Mouse (Mus musculus): ENCODE data around the gene Gna15. TPM values are rescaled to one million over a fixed set of nuclear protein-coding genes. Genes with fewer than 3 reads are reported as not detected.

The Gna15 gene
- polyA plus RNA-seq, 1 experiment from 2014 or later = 1.2 TPM

DNA sequence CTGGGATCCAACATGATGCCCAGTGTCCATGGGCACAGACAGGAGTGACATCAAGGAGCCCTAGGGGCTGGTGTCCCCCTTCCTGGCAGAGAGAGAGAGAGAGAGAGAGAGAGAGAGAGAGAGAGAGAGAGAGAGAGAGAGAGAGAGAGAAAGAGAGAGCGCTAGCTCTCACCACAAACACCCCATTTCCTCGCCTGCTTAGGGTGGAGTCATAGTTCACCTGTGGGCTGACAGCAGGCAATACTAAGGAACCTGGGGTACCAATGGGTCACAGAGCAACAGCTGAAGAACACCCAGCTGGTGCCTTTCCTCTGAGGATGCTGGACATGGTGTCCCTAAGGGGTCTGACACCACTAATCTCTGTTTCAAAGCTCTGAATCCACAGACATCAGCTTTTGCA lies 13.4 kb upstream of the Gna15 start:
- Histone ChIP-seq H3K9me3 (no peaks in the 10 kb centered on the region), H3K4me2 (no peak overlapping the region), H3K4me3 (no peak overlapping the region), H3K9ac (no peak overlapping the region), H3K27ac (replicated peaks) (no peak overlapping the region), H3K36me3 (no peaks in the 10 kb centered on the region), H3K4me1 (replicated peaks) (peaks cover 17% of the 10 kb centered on the region), H3K27me3 (no peaks in the 10 kb centered on the region)
- 95% methylated on average over 2 of the region's 2 CpGs for WGBS
- no peak for ATAC-seq (ENCODE audit: low FRiP score, low read depth)

DNA sequence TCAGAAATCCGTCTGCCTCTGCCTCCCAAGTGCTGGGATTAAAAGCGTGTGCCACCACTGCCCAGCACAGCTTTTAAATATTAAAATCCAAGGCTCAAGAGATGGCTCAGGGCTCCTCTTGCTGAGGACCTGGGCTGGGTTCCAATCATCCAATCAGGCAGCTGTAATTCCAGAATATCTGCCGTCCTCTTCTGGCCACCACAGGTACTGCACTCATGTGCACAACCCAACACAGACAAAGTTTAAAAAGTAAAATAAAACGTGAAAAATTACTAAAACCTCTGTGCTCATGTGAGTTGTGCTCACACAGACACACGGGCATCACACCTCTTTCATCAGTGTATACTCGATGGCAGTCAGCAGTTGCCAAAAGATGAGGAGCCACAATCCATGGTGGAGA lies 12.7 kb upstream of the Gna15 start:
- no peak overlapping the region for H3K9ac ChIP-seq
- H3K9me3 ChIP-seq = no peaks in the 10 kb centered on the region
- H3K27ac ChIP-seq (replicated peaks) = no peak overlapping the region
- H3K27me3 ChIP-seq = no peaks in the 10 kb centered on the region
- 84% methylated on average over 6 of the region's 6 CpGs for WGBS
- H3K4me1 ChIP-seq (replicated peaks) = peaks cover 10% of the 10 kb centered on the region
- H3K4me3 ChIP-seq = no peak overlapping the region
- H3K4me2 ChIP-seq = no peak overlapping the region
- no peak for ATAC-seq (ENCODE audit: low FRiP score, low read depth)
- no peaks in the 10 kb centered on the region for H3K36me3 ChIP-seq

DNA sequence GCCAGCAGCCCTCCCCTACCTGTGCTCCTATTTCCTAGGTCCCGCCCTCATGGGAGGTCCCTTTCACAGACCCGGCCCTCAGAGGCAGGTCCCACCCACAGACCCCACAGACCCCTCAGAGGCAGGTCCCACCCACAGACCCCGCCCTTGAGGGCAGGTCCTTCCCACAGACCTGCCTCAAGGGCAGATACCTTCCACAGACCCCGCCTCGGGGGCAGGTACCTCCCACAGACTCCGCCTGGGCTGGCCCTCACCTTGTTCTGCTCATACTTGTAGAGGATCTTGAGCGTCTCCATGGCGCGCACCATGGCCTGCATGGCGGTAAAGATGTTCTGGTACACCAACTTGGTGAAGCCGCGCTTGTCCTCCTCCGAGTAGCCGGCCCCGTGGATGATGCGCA lies 10.8 kb upstream of the Gna15 start:
- Histone ChIP-seq H3K4me3 (no peak overlapping the region), H3K27me3 (no peaks in the 10 kb centered on the region), H3K27ac (replicated peaks) (no peak overlapping the region), H3K9me3 (no peaks in the 10 kb centered on the region), H3K36me3 (peaks cover 13% of the 10 kb centered on the region), H3K4me1 (replicated peaks) (no peaks in the 10 kb centered on the region), H3K4me2 (no peak overlapping the region), H3K9ac (no peak overlapping the region)
- 67% methylated on average over 15 of the region's 16 CpGs for WGBS
- no peak for ATAC-seq (ENCODE audit: low FRiP score, low read depth)

DNA sequence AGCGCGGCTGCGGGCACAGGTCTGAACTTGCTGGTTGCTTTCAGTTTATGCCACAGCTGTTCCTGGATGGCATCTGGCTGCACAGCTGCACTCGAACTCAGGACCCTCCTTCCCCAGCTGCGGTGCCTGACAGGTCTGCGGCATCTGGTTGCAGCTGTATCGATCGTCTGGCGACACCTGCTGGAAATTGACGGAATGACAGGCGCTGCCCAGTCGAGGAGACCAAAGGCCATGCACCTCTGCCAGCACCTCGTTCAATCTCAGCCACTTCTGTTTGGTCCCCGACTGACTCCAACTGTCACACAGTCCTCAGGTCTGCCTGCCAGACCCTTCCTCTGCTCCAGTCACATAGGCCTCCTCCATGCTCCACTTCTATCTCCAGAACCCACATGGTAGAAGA lies 2.8 kb upstream of the Gna15 start:
- Histone ChIP-seq H3K36me3 (peaks cover 23% of the 10 kb centered on the region), H3K9me3 (no peaks in the 10 kb centered on the region), H3K4me2 (no peak overlapping the region), H3K4me1 (replicated peaks) (no peaks in the 10 kb centered on the region), H3K4me3 (no peak overlapping the region), H3K9ac (no peak overlapping the region), H3K27me3 (peaks cover 8% of the 10 kb centered on the region; the same call in 1 of the 2 replicates), H3K27ac (replicated peaks) (no peak overlapping the region)
- 14% methylated on average over 14 of the region's 14 CpGs for WGBS
- no peak for ATAC-seq (ENCODE audit: low FRiP score, low read depth)

DNA sequence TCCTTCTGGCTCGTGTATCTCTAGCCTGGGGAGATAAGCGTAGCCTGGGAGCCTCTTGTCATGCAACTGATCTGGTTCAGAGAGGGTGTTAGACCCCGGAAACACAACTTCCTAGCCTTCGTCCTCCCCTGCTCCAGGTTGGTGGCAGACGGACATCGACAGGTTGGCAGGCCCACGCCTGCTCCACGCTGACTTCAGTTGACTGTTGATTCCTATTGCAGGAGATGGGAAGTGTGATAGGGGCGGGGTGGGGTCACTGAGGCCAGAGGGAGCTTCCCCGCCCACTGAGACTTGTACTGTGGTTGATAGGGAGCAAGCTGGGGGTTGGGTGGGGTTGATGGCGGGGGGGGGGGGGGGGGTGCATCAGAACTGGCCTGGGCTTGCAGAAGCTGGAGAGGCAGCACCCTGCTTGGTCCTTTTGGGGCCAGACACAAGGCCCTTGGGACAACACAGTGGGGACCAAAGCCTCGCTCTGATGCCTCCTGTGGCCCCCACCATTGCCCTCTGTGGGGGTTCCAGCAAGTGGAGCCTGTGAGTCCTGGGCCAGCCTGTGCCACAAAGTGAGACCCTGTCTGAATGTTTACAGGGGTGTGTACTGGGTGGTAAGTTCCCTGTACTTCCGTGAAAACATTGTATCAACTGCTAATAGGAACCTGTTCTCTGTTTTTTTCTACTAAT lies 1.1 kb upstream of the Gna15 start:
- 69% methylated on average over 12 of the region's 13 CpGs for WGBS
- H3K36me3 ChIP-seq = peaks cover 14% of the 10 kb centered on the region
- peaks cover 8% of the 10 kb centered on the region; the same call in 1 of the 2 replicates for H3K27me3 ChIP-seq
- no peak overlapping the region for H3K27ac ChIP-seq (replicated peaks)
- H3K9me3 ChIP-seq = no peaks in the 10 kb centered on the region
- no peak overlapping the region for H3K4me2 ChIP-seq
- no peaks in the 10 kb centered on the region for H3K4me1 ChIP-seq (replicated peaks)
- no peak overlapping the region for H3K4me3 ChIP-seq
- H3K9ac ChIP-seq = no peak overlapping the region
- no peak for ATAC-seq (ENCODE audit: low FRiP score, low read depth)

DNA sequence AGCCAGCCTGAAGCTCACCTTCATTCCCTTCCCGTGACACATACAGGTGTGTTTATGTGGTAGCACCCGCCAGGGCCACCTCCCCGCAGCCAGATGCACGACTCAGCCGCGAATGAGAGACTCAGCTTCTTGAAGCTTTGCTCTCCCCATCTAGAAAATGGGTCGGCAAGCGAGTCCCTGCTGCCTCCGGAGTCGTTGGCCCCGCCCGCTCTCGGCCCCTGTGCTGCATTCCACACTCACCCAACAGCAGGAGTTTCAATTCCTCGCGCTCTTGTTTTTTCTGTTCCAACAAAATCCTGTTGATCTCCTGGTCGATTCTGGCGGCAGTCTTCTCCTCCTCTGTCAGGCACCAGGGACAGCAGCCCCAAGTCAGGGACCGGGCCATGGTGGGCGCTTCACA lies 455 bp downstream of the Gna15 start:
- 22% methylated on average over 19 of the region's 19 CpGs for WGBS
- Histone ChIP-seq H3K27me3 (peaks cover 8% of the 10 kb centered on the region; the same call in 1 of the 2 replicates), H3K4me2 (no peak overlapping the region), H3K4me1 (replicated peaks) (no peaks in the 10 kb centered on the region), H3K9me3 (no peaks in the 10 kb centered on the region), H3K9ac (no peak overlapping the region), H3K27ac (replicated peaks) (no peak overlapping the region), H3K36me3 (peaks cover under 1% of the 10 kb centered on the region), H3K4me3 (no peak overlapping the region)
- ATAC-seq (ENCODE audit: low FRiP score, low read depth) = no peak

DNA sequence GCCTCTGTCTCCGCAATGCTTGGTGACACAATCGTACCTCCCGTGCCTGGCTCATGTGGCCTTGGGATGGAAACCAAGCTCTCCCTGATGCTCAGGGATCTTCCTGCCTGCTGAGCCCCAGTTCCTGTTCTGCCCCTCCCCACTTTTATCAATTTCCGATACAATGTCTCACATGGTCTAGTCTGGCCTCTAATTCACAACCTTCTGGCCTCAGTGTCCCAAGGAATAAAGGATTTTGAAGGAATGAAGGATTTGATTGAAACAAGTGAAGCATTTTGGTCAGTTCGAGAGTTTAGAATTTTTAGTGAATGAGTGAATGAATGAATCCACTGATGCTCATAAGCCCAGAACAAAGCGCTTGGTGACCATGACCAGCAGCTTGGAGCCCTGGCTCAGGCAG lies 883 bp downstream of the Gna15 start:
- Histone ChIP-seq H3K9me3 (no peaks in the 10 kb centered on the region), H3K4me1 (replicated peaks) (no peaks in the 10 kb centered on the region), H3K27me3 (peaks cover 8% of the 10 kb centered on the region; the same call in 1 of the 2 replicates), H3K4me3 (no peak overlapping the region), H3K27ac (replicated peaks) (no peak overlapping the region), H3K9ac (no peak overlapping the region), H3K36me3 (no peaks in the 10 kb centered on the region), H3K4me2 (no peak overlapping the region)
- no peak for ATAC-seq (ENCODE audit: low FRiP score, low read depth)
- 76% methylated on average over 6 of the region's 6 CpGs for WGBS

DNA sequence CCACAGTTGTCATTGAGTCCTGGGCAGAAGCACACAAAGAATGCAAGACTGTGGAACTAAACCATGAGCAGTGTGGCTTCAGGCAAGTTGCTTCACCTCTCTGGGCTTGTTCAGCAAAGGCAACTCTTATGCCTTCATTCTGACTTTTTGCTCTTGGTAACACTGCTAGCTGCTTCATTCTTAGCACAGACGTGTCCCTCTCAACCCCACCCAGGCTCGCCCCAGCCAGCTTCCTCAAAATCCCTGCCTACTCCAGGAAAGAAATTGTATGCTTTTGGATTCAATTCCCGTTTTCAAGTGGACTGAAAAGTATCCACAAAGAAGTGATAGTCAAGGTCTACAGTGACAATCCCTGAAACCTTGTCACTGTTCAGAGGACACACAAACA lies 4.1 kb downstream of the Gna15 start:
- no peaks in the 10 kb centered on the region for H3K4me1 ChIP-seq (replicated peaks)
- H3K9ac ChIP-seq = no peak overlapping the region
- 73% methylated on average over 3 of the region's 3 CpGs for WGBS
- no peaks in the 10 kb centered on the region for H3K36me3 ChIP-seq
- peaks cover 8% of the 10 kb centered on the region; the same call in 1 of the 2 replicates for H3K27me3 ChIP-seq
- H3K4me2 ChIP-seq = no peak overlapping the region
- H3K4me3 ChIP-seq = no peak overlapping the region
- no peaks in the 10 kb centered on the region for H3K9me3 ChIP-seq
- ATAC-seq (ENCODE audit: low FRiP score, low read depth) = no peak
- no peak overlapping the region for H3K27ac ChIP-seq (replicated peaks)

DNA sequence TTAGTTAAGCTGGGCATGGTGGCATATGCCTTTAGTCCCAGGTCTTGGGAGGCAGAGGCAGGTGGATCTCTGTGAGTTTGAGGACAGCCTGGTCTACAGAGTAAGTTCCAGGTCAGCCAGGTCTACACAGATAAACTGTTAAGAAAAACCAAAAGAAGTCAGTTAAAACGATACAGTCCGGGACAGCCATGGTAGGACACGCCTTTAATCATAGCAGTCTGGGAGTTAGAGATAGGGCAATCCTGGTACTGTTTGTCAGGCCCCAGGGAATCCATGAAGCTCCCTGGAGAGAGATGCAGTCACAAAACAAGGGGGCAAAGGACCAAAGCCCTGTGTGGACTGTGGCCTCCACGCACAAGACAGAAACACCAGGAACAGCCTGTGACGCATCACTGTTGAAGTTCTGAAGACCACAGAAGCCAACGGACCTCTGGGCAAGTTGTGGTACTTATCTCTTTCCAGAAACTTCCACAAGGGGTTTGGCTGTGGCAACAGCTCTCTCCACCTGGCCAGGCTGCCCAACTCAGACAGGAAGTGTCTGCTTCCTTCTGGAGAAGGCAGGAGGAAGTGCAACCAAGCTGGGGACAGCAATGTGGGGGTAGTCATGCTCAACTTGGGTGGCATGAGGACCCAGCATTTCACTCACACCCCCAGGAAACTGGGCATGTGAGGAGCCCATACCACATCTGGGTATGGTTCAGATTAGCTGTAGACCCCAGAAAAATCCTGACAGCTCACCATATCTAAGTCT lies 4.6 kb downstream of the Gna15 start:
- Histone ChIP-seq H3K4me1 (replicated peaks) (no peaks in the 10 kb centered on the region), H3K9me3 (no peaks in the 10 kb centered on the region), H3K36me3 (no peaks in the 10 kb centered on the region), H3K27me3 (peaks cover 8% of the 10 kb centered on the region; the same call in 1 of the 2 replicates), H3K4me2 (no peak overlapping the region), H3K9ac (no peak overlapping the region), H3K27ac (replicated peaks) (no peak overlapping the region), H3K4me3 (no peak overlapping the region)
- ATAC-seq (ENCODE audit: low FRiP score, low read depth) = no peak
- WGBS = 86% methylated on average over 6 of the region's 6 CpGs

DNA sequence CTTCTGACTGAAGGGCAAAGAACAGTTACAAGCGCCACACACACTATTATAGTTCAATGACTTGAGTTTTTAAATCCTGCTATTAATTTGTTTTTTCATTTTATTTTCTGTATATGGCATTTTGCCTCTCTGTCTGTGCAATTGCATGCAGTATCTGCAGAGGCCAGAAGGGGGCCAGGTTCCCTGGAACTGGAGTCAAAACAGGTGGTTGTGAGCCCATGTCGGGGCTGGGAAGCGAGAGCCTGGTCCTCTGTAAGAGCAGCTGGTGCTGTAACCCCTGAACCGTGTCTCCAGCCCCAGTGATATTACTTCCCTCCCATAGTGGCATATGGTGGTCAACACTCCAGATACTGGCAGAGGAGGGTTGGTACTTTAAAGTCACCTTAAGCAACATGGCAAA lies 5.5 kb downstream of the Gna15 start:
- no peak; the same call in 1 of the 2 replicates for ATAC-seq (ENCODE audit: low FRiP score, low read depth)
- H3K4me1 ChIP-seq (replicated peaks) = no peaks in the 10 kb centered on the region

DNA sequence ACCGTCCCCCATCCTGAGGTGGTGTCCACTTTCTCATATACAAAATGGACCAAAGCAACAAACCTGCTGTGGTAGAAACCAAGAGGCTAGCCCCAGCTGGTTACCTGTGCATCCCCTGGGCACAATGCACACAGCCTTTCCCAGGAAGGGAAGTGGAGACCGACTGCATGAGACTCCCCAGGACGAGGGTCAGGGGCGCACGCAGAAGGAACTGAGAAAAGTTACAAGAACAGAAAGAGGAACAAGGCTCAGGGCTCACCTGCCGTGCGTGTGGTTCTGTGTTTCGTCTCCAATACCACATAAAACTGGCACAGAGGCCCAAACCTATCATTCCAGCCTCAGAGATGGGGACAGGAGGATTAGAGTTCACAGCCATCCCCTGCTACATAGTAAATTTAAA lies 6.8 kb downstream of the Gna15 start:
- Histone ChIP-seq H3K9ac (no peak overlapping the region), H3K27ac (replicated peaks) (no peak overlapping the region), H3K36me3 (no peaks in the 10 kb centered on the region), H3K9me3 (no peaks in the 10 kb centered on the region), H3K27me3 (no peaks in the 10 kb centered on the region), H3K4me1 (replicated peaks) (no peaks in the 10 kb centered on the region), H3K4me3 (no peak overlapping the region), H3K4me2 (no peak overlapping the region)
- WGBS = 84% methylated on average over 8 of the region's 8 CpGs
- no peak for ATAC-seq (ENCODE audit: low FRiP score, low read depth)

More for the DNA sequence above, 5.5 kb downstream of the Gna15 start:
- H3K27me3 ChIP-seq = peaks cover 6% of the 10 kb centered on the region; the same call in 1 of the 2 replicates
- WGBS = 15% methylated on average over 4 of the region's 4 CpGs
- no peak overlapping the region for H3K4me2 ChIP-seq
- no peak overlapping the region for H3K27ac ChIP-seq (replicated peaks)
- H3K9me3 ChIP-seq = no peaks in the 10 kb centered on the region
- no peaks in the 10 kb centered on the region for H3K36me3 ChIP-seq
- no peak overlapping the region for H3K4me3 ChIP-seq
- no peak overlapping the region for H3K9ac ChIP-seq

DNA sequence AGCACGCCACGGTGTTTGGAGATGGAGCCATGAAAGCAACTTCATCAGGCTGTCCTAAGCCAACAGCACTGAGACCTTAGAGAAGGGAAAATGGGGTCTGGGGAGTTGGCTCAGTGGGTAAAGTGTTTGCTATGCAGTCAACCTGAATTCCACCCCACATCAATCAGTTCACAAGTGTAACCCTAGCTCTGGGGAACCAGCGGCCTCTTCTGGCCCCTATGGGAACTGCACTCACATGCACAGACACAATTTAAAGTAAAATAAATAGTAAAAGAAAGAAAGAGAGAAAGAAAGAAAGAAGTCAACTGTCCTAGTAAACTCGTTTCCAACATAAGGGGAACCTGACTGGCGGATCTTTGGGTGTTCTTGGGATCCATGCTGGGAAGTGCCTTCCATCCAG lies 10.2 kb downstream of the Gna15 start:
- no peak overlapping the region for H3K4me3 ChIP-seq
- no peaks in the 10 kb centered on the region for H3K27me3 ChIP-seq
- no peaks in the 10 kb centered on the region for H3K4me1 ChIP-seq (replicated peaks)
- no peak for ATAC-seq (ENCODE audit: low FRiP score, low read depth)
- 87% methylated on average over 5 of the region's 5 CpGs for WGBS
- H3K9ac ChIP-seq = no peak overlapping the region
- H3K36me3 ChIP-seq = no peaks in the 10 kb centered on the region
- no peak overlapping the region for H3K27ac ChIP-seq (replicated peaks)
- H3K4me2 ChIP-seq = no peak overlapping the region
- H3K9me3 ChIP-seq = no peaks in the 10 kb centered on the region

All from hindbrain, embryonic 15.5 days (tissue).